Mouse (Mus musculus) erythroblast, embryonic 14.5 days (primary cell): ENCODE results near the gene Itgb3. TPM values are rescaled to one million over a fixed set of nuclear protein-coding genes. Genes with fewer than 3 reads are reported as not detected.

ENCODE experiments used
- H3K27me3 ChIP-seq: 2 replicates; pipeline ENCODE4 v1.6.1; 2012; ENCODE audit warnings: inconsistent platforms; ENCODE audit not compliant: control insufficient read depth
- H3K36me3 ChIP-seq: 2 replicates; pipeline ENCODE4 v1.6.1; 2012; ENCODE audit warnings: mild to moderate bottlenecking, inconsistent platforms; ENCODE audit not compliant: control insufficient read depth
- H3K4me1 ChIP-seq: 2 replicates; pipeline ENCODE4 v1.6.1; 2012; ENCODE audit warnings: inconsistent platforms; ENCODE audit not compliant: control insufficient read depth
- H3K4me3 ChIP-seq: replicated peaks from 2 replicates; pipeline ENCODE3; 2012; ENCODE audit warnings: moderate library complexity, mild to moderate bottlenecking, inconsistent platforms
- H3K9me3 ChIP-seq: 2 replicates; pipeline ENCODE4 v1.6.1; 2012; ENCODE audit warnings: low read length, inconsistent platforms, mixed read lengths; ENCODE audit not compliant: control insufficient read depth
- GATA1 ChIP-seq: IDR thresholded peaks from 2 replicates; pipeline ENCODE4 v1.6.1; 2012; ENCODE audit warnings: low read length, inconsistent platforms, mixed read lengths
- TAL1 ChIP-seq: IDR thresholded peaks from 3 replicates; pipeline ENCODE4 v1.6.1; 2012; ENCODE audit warnings: low read length, inconsistent platforms, mixed read lengths
- polyA plus RNA-seq: library from polyadenylated mRNA; stranded (reverse); fragments of >175 nt; gene quantifications from 2 replicates; pipeline ENCODE4 v1.2.3, GENCODE M21; 2012

The Itgb3 gene
- polyA plus RNA-seq, 1 experiment = 0.03 TPM

DNA sequence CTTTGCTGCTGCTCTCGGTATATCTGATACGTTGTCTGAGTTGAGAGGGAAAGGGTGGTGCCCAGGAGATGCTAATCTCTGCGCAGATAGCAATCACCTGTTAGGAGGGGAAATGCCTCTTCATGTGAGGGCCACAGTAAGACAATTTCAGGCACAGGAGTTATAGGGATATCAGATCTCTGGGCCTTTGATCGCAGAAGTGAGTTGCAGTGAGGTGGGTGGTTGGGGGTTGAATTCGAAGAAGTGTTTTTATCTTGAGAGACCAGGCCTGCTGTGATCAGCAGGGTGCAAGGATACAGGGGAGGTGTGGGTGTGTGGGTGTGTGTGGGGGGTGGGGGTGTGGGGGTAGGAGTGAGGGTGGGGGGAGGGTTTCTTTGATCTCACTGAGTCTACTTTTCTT is 53.3 kb downstream of the Itgb3 start:
- H3K36me3 ChIP-seq = no peaks in the 10 kb centered on the region; the same call in 1 of the 2 replicates
- H3K4me1 ChIP-seq = peaks cover 22% of the 10 kb centered on the region
- peak overlapping the region; percentile 23 for H3K4me3 ChIP-seq
- H3K9me3 ChIP-seq = peaks cover 8% of the 10 kb centered on the region; the same call in 1 of the 2 replicates
- TF ChIP-seq GATA1 = no peak
- no peak for TF ChIP-seq TAL1
- no peaks in the 10 kb centered on the region; the same call in 1 of the 2 replicates for H3K27me3 ChIP-seq

GRCm38 (mm10) chr11:104661531-104662205 is 53.9 kb downstream of the Itgb3 start:
- H3K9me3 ChIP-seq = peaks cover 8% of the 10 kb centered on the region; the same call in 1 of the 2 replicates
- H3K36me3 ChIP-seq = no peaks in the 10 kb centered on the region; the same call in 1 of the 2 replicates
- H3K4me1 ChIP-seq = peaks cover 22% of the 10 kb centered on the region
- H3K4me3 ChIP-seq = peak overlapping the region; percentile 29
- no peaks in the 10 kb centered on the region; the same call in 1 of the 2 replicates for H3K27me3 ChIP-seq
- TF ChIP-seq TAL1 (no peak), GATA1 (no peak)

GRCm38 (mm10) chr11:104662573-104662972 is 54.8 kb downstream of the Itgb3 start:
- no peak overlapping the region for H3K4me3 ChIP-seq
- H3K27me3 ChIP-seq = no peaks in the 10 kb centered on the region; the same call in 1 of the 2 replicates
- no peak for TF ChIP-seq TAL1
- H3K9me3 ChIP-seq = peaks cover 8% of the 10 kb centered on the region; the same call in 1 of the 2 replicates
- no peaks in the 10 kb centered on the region; the same call in 1 of the 2 replicates for H3K36me3 ChIP-seq
- H3K4me1 ChIP-seq = peaks cover 22% of the 10 kb centered on the region

DNA sequence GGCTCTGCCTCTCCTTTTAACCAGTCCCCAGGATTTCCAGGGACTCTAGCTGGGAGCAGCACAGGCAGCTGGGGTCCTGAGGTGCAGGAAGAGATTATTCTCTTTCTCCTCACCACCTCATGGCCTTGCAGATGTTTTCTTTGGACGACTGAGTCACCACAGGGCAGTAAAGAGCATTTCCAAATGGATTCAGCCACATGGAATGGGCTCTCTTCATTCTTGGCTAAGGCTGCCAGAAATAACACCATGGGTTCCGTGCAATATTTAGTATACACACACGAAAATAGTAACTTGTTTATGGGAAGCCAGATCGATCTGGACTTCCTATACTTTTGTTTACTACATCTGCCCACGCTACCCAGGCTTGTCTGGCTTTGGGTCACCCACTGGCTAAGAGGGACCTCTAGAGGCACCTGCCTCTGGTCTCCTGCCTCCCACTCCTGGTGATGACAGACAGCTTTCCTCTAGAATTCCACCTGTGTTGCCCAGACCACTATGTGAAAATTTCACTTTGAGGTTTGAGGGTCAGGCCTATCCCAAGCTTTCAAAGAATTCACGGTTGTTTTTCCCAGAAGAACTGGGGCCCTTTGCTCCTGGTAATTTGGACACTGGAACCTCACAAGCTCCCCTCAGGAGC is 55.6 kb downstream of the Itgb3 start:
- Histone ChIP-seq H3K36me3 (no peaks in the 10 kb centered on the region; the same call in 1 of the 2 replicates), H3K9me3 (peaks cover 8% of the 10 kb centered on the region; the same call in 1 of the 2 replicates), H3K4me1 (peaks cover 22% of the 10 kb centered on the region), H3K27me3 (no peaks in the 10 kb centered on the region; the same call in 1 of the 2 replicates), H3K4me3 (no peak overlapping the region)
- no peak for TF ChIP-seq GATA1

GRCm38 (mm10) chr11:104663878-104664261 is 56.1 kb downstream of the Itgb3 start:
- Histone ChIP-seq H3K4me3 (no peak overlapping the region), H3K9me3 (peaks cover 8% of the 10 kb centered on the region; the same call in 1 of the 2 replicates), H3K4me1 (peaks cover 22% of the 10 kb centered on the region), H3K36me3 (no peaks in the 10 kb centered on the region; the same call in 1 of the 2 replicates), H3K27me3 (no peaks in the 10 kb centered on the region; the same call in 1 of the 2 replicates)
- TF ChIP-seq GATA1 = no peak
- no peak for TF ChIP-seq TAL1

- Histone ChIP-seq H3K36me3 (no peaks in the 10 kb centered on the region; the same call in 1 of the 2 replicates), H3K4me3 (no peak overlapping the region), H3K9me3 (peaks cover 8% of the 10 kb centered on the region; the same call in 1 of the 2 replicates), H3K27me3 (no peaks in the 10 kb centered on the region; the same call in 1 of the 2 replicates), H3K4me1 (peaks cover 22% of the 10 kb centered on the region)
- TF ChIP-seq TAL1 (no peak), GATA1 (no peak)
Measured at GRCm38 (mm10) chr11:104664441-104664840, 56.6 kb downstream of the Itgb3 start.

- no peak overlapping the region for H3K4me3 ChIP-seq
- H3K27me3 ChIP-seq = no peaks in the 10 kb centered on the region; the same call in 1 of the 2 replicates
- H3K9me3 ChIP-seq = no peaks in the 10 kb centered on the region
- TF ChIP-seq TAL1 = no peak
- TF ChIP-seq GATA1 = no peak
- H3K36me3 ChIP-seq = no peaks in the 10 kb centered on the region
- H3K4me1 ChIP-seq = peaks cover 2% of the 10 kb centered on the region; the same call in 1 of the 2 replicates
Measured at GRCm38 (mm10) chr11:104667399-104667798, 59.6 kb downstream of the Itgb3 start.

DNA sequence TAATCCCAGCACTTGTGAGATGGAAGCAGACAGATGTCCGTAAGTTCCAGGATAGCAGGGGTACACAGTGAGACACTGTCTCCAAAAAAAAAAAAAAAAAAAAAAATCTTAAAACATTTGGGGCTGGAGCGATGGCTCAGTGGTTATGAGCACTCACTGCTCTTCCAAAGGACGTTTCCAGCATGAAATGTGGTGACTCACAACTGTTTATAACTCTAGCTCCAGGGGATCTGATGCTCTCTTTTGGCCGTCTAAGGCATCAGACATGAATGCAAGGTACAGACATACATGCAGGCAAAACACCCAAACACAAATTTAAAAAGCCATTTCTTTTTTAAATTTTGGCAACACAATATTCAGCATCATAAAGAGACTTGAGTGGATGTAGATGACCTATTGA is 65.6 kb downstream of the Itgb3 start:
- Histone ChIP-seq H3K27me3 (no peaks in the 10 kb centered on the region), H3K9me3 (no peaks in the 10 kb centered on the region), H3K4me1 (peaks cover 6% of the 10 kb centered on the region), H3K4me3 (no peak overlapping the region), H3K36me3 (no peaks in the 10 kb centered on the region)
- TF ChIP-seq GATA1 (no peak), TAL1 (no peak)

GRCm38 (mm10) chr11:104674768-104675167 is 67.0 kb downstream of the Itgb3 start:
- Histone ChIP-seq H3K27me3 (no peaks in the 10 kb centered on the region), H3K4me1 (peaks cover 6% of the 10 kb centered on the region), H3K36me3 (no peaks in the 10 kb centered on the region), H3K4me3 (no peak overlapping the region), H3K9me3 (no peaks in the 10 kb centered on the region)
- no peak for TF ChIP-seq TAL1
- no peak for TF ChIP-seq GATA1
